Mouse (Mus musculus): ENCODE data around the gene AB124611.
"Not testable (repeated sequence)": the region's sequence is repeated elsewhere in the genome, so short reads cannot be mapped to it uniquely, and the experiment has no call there.

The AB124611 gene

DNA sequence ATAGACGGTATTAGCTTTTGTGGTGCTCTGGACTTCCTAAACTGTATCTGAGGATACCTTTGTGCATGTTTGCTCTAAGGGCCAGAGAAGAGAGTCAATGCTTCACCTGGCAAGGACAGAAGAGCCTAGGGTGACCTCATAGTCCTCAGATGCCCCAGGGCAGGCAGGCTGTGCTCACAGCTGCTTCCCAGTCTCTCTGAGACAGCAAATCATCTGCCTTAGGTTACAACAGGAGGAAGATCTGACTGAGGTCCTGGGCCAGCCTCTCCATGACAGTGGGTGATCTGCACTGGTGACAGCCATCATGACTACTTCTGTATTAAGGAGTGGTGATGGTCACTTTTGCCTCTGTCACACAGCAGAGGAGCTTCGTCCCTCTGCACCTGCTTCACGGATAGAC lies 33.2 kb downstream of the AB124611 start:
- in situ Hi-C loops (cut with MboI; ENCODE audit: low sequenced_read_pairs), result no loop called here

DNA sequence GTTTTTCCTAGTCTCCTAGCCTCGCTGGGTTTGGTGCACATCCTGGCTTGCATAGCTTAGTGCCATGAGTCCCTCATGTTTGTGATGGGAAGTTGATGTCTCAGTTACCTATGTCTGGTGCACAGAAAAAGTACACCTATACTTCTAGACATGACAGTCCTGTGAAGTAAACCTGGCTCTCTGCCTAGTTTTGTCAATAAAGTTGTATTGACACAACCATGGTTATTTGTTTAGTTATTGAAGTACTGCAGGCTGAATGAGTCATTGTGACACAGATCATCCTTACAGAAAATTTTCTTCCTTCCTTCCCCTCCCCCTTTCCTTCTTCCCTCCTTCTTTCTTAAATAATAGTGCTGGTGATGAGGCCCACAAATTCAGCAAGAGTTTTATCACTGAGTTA lies 38.4 kb downstream of the AB124611 start:
- in situ Hi-C loops (cut with MboI; ENCODE audit: low sequenced_read_pairs), result no loop called here

GRCm38 (mm10) chr9:21565004-21565586 lies 39.1 kb downstream of the AB124611 start:
- in situ Hi-C loops (cut with MboI; ENCODE audit: low sequenced_read_pairs), result no loop called here

DNA sequence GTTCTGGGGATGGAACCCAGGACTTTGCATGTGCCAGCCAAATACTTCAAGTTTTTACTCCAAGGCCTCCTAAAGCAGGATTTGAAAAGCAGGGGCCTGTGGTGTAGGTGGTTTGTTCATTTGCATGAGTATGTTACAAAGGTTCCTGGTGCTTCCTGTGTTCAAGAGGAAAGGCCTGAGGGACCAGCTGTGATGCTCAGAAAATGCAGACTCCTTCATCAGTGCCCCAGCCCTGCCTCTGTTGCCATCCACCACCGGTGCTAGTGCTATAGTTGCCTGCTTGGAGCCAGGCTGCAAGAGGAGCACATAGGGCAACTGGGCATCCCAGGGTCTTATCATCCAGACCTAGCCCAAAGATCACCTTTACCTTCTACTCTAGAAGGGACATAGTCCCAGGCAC lies 40.6 kb downstream of the AB124611 start:
- in situ Hi-C loops (cut with MboI; ENCODE audit: low sequenced_read_pairs), result no loop called here

DNA sequence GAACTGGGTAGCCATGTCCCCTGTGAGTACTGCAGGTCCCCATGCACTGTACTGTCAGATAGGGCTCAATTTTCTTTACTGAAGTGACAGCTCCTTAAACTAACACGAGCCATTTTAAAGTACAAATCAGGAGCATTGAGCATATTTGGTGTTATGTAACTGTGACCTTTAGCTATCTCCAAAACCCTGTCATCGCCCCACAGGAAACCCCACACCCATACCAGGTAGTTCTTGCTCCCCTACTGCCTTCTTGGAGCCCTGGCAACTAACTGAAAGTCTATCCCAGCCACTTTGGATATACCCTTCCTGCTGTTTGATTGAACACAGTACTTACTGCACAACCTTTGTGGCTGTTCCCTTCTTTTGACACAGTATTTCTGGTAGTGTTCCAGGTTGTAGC lies 41.1 kb downstream of the AB124611 start:
- in situ Hi-C loops (cut with MboI; ENCODE audit: low sequenced_read_pairs), result no loop called here

DNA sequence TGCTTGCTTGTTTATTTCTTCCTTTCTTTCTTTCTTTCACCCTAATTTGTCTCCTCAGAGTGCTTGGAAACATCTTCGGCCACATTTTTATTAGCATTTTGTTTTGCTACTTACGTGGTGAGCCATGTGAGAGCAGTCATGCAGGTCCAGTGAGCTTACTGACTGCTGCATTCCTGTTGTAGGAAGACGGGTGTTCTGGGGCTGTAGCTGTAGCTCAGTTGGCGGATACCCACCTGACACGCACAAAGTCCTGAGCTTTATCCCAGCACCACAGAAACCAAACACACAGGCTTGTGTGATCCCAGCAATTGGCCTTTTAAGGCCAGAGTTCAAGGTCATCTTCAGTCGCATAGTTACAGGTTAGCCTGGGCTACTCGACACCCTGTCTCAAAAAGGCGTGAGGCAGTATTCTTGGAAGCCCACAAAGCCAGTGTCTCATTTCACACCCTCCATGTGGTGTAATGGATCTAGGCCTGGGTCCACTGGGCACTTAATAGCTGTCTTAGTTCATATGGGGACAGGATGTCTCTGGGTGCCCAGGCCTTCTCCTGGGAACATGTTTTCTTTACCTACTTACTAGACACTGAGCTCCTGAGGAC lies 42.8 kb downstream of the AB124611 start:
- in situ Hi-C loops (cut with MboI; ENCODE audit: low sequenced_read_pairs), result no loop called here

GRCm38 (mm10) chr9:21574012-21574801 lies 48.2 kb downstream of the AB124611 start:
- in situ Hi-C loops (cut with MboI; ENCODE audit: low sequenced_read_pairs), result no loop called here

GRCm38 (mm10) chr9:21575253-21575652 lies 49.3 kb downstream of the AB124611 start:
- in situ Hi-C loops (cut with MboI; ENCODE audit: low sequenced_read_pairs), result no loop called here

- in situ Hi-C loops (cut with MboI; ENCODE audit: low sequenced_read_pairs), result no loop called here
Observed at GRCm38 (mm10) chr9:21576286-21576685, 50.3 kb downstream of the AB124611 start.

- in situ Hi-C loops (cut with MboI; ENCODE audit: low sequenced_read_pairs), result no loop called here
Observed at GRCm38 (mm10) chr9:21578226-21578625, 52.2 kb downstream of the AB124611 start.

GRCm38 (mm10) chr9:21585401-21585800 lies 59.4 kb downstream of the AB124611 start:
- in situ Hi-C loops (cut with MboI; ENCODE audit: low sequenced_read_pairs), result no loop called here

DNA sequence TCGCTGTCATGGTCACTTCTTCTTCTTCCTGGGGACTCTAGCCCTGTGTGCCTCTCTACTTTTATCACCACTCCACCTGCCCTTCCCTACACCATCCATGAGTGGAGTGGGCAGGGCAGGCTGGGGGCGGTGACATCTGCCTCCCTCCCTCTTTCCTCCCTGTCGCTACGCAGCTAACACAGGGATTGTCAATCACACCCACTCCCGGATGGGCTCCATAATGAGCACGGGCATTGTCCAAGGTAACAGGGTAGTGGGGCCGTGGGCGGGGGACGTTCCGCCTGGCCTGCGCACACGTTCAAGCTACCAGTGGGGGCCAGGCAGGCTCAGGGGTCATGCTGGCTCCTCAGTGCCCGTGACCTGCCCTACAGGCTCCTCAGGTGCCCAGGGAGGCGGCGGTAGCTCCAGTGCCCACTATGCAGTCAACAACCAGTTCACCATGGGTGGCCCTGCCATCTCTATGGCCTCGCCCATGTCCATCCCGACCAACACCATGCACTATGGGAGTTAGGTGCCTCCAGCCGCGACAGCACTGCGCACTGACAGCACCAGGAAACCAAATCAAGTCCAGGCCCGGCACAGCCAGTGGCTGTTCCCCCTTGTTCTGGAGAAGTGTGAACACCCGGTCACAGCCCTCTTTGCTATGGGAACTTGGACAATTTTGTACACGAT lies 61.8 kb downstream of the AB124611 start:
- in situ Hi-C loops (cut with MboI; ENCODE audit: low sequenced_read_pairs), result no loop called here

DNA sequence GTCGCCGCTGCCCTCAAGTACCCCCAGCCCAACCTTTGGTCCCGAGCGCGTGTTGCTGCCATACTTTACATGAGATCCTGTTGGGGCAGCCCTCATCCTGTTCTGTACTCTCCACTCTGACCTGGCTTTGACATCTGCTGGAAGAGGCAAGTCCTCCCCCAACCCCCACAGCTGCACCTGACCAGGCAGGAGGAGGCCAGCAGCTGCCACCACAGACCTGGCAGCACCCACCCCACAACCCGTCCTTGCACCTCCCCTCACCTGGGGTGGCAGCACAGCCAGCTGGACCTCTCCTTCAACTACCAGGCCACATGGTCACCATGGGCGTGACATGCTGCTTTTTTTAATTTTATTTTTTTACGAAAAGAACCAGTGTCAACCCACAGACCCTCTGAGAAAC lies 62.4 kb downstream of the AB124611 start:
- in situ Hi-C loops (cut with MboI; ENCODE audit: low sequenced_read_pairs), result no loop called here

GRCm38 (mm10) chr9:21589538-21589937 lies 63.6 kb downstream of the AB124611 start:
- in situ Hi-C loops (cut with MboI; ENCODE audit: low sequenced_read_pairs), result no loop called here

DNA sequence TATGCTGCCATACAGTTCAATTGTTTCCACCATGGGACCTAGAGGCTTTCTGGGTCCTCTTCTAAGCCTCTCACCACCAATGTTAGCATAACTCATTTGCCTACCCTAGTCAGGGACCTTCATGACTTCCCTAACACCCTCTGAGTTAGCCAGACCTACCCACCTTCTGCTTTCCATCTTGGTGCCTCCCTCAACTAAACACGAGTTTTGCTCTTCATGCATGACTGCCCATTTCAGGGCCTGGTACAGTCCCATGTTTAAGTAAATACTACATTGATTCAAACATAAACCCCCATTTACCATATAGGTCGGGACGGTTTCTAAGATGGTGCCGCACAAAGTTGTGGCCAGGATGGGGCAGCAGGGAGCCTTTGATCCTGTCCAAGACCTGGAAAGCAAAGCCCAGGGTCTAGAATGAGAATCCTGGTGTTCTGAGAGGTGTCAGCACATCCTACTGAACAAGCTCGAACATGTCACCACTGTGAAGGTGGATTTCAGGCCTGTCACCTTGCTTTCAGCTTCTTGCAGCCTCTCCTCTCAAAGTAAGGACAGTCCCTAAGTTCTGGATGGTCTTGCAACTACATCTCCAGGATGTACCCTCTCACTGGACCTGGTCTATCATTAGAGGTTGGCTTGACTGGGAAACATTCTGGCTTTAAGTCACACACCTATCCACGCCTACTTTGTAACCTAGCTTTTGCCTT lies 65.3 kb downstream of the AB124611 start:
- in situ Hi-C loops (cut with MboI; ENCODE audit: low sequenced_read_pairs), result no loop called here

DNA sequence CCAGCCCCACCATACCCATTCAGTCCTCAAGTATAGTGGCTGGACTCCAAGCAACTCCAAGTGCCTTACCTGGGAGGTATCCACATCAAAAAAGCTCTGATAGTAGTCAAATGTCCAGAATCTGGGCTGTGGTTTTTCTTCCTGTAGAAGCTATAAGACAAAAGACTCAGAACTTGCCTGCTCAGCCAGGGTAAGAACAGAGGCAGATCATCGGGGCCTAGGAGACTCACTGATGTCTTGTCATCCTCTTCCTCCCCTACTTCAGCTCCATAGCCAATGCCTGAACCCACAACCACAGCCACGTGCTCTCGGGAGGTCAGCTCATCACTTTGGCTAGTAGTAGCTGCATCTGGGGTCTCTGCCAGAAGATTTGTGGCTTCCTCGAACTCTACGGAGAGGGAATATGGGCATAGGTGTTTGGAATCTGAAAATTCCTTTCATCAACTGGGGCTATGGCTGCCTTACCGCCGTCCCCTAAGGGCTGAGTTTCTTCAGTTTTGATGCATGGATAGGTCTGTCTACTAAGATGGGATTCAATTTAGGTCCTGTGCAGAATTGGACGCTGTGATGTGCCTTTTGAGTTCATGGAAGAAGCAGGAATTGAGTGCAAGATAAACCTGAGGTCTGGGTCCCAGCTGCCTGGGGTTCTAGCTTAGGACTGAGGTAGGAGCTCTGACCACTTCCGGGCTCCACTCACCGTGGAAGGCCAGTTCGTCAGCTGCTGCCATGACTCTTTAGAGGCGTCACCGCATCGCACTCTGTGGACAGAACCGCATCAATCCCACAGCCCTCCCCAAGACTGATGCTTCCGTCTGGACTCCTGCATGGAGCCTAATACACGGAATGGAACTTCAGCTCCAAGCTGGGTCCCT lies 66.1 kb downstream of the AB124611 start:
- in situ Hi-C loops (cut with MboI; ENCODE audit: low sequenced_read_pairs), result no loop called here

DNA sequence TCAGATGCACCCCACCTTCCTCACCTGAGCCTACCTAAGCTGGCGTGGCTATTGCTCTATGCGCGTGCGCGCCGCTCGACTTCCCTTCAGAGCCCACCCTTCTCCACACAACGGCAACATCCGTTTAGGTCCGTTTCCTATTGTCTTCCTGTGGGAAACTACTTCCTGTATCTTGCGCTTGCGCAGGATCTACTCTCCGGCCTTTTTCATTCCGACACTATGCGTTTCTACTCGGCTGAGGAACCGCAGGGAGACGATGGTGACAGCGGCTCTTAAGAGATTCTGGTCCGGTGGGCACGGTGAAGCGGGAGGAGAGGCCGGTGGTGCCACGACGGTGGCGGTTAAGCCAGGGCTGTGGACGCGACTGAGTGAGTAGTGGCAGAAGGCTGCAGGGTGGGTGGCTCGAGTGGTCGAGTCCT lies 66.7 kb downstream of the AB124611 start, which contains the start of the genes Timm29 and Yipf2:
TSS of gene Timm29 (plus strand) at position 20 of the 419 bp plus-strand sequence.
TSS of gene Yipf2 (minus strand) at position 126 of the 419 bp plus-strand sequence.
- in situ Hi-C loops (cut with MboI; ENCODE audit: low sequenced_read_pairs), result no loop called here

GRCm38 (mm10) chr9:21593122-21593721 lies 67.2 kb downstream of the AB124611 start:
- in situ Hi-C loops (cut with MboI; ENCODE audit: low sequenced_read_pairs), result no loop called here

DNA sequence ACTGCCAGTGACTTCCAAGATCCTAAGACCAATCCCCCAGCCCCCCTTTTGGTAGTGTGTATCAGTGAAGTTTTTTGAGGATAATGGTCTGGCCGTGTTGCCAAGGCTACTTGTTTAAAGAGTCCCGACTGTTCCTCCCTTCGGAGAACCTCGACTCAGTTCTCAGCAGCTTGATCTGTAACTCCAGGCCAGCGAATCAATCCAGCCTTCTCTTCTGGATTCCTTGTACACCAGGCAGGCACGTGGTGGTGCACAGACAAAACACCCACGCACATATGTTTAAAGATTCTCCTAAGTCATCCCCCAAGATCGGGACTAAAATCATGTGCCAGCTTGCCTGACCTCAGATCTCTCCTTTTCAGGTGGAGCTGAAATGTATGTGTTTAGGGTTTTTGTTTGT lies 68.4 kb downstream of the AB124611 start:
- in situ Hi-C loops (cut with MboI; ENCODE audit: low sequenced_read_pairs), result not testable (repeated sequence)
